Mouse (Mus musculus) brown adipose tissue, adult 24 weeks (tissue): ENCODE results near the gene Zfp574. TPM values are rescaled to one million over a fixed set of nuclear protein-coding genes. Genes with fewer than 3 reads are reported as not detected.
"Not testable (repeated sequence)": the region's sequence is repeated elsewhere in the genome, so short reads cannot be mapped to it uniquely, and the experiment has no call there.

Source experiments
- H3K27ac ChIP-seq: fragments of 200-500 bp; replicated peaks from 2 replicates; pipeline ENCODE4 v1.5.1; 2012; ENCODE audit warnings: low read depth, mild to moderate bottlenecking, low read length
- H3K4me1 ChIP-seq: fragments of 200-500 bp; 2 replicates; pipeline ENCODE4 v1.6.1; 2012; ENCODE audit warnings: low read length, mixed read lengths; ENCODE audit not compliant: control insufficient read depth, insufficient read depth, insufficient read length
- H3K4me3 ChIP-seq: fragments of 200-500 bp; 2 replicates; pipeline ENCODE4 v1.5.1; 2012; ENCODE audit warnings: low read depth, mild to moderate bottlenecking, low read length, moderate library complexity; ENCODE audit not compliant: insufficient read depth
- polyA plus RNA-seq: library from polyadenylated mRNA; stranded (reverse); fragments of >200 nt; gene quantifications from 2 replicates; pipeline ENCODE4 v1.2.4, GENCODE M21; 2012; ENCODE audit not compliant: missing spikeins, insufficient read depth, insufficient read length

The Zfp574 gene
- polyA plus RNA-seq: 5.9 and 7.6 TPM in 2 replicates

- peaks cover 9% of the 10 kb centered on the region for H3K4me1 ChIP-seq
- no peak within 1 kb of the TSS for H3K27ac ChIP-seq
- H3K4me3 ChIP-seq: peak within 1 kb of the TSS; percentile 50
Observed at GRCm38 (mm10) chr7:25071979-25072715, at the start of gene Zfp574, which contains the start of gene Grik5. TSS of gene Zfp574 (plus strand) at chr7:25072567. TSS of gene Grik5 (minus strand) at chr7:25072346.

GRCm38 (mm10) chr7:25025855-25026439 lies 46.4 kb upstream of the Zfp574 start:
- Histone ChIP-seq H3K4me1 (no peaks in the 10 kb centered on the region), H3K27ac (no peak overlapping the region), H3K4me3 (no peak overlapping the region)

- Histone ChIP-seq H3K4me3 (no peak overlapping the region), H3K4me1 (no peaks in the 10 kb centered on the region), H3K27ac (no peak overlapping the region)
Observed at GRCm38 (mm10) chr7:25026452-25026851, 45.9 kb upstream of the Zfp574 start.

- no peak overlapping the region for H3K4me3 ChIP-seq
- no peak overlapping the region for H3K27ac ChIP-seq
- no peaks in the 10 kb centered on the region for H3K4me1 ChIP-seq
Observed at GRCm38 (mm10) chr7:25030032-25030753, 42.2 kb upstream of the Zfp574 start.

DNA sequence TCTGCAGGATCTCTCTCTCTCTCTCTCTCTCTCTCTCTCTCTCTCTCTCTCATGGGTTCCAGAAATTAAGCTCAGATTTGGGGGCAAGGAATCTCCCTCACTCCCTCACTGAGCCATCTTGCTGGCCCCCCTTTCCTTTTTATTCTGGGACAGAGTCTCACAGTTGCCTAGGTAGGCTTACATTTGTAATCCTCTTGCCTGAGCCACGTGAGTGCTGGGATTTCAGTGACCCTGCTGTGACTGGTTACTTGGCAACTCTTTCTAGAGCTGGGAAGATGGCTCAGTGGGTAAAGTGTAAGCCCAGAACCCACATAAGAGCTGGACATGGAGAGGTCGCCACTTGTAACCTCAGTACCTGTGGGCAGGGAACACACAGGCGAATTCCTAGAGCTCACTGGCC lies 40.8 kb upstream of the Zfp574 start:
- Histone ChIP-seq H3K27ac (no peak overlapping the region), H3K4me3 (no peak overlapping the region), H3K4me1 (no peaks in the 10 kb centered on the region)

DNA sequence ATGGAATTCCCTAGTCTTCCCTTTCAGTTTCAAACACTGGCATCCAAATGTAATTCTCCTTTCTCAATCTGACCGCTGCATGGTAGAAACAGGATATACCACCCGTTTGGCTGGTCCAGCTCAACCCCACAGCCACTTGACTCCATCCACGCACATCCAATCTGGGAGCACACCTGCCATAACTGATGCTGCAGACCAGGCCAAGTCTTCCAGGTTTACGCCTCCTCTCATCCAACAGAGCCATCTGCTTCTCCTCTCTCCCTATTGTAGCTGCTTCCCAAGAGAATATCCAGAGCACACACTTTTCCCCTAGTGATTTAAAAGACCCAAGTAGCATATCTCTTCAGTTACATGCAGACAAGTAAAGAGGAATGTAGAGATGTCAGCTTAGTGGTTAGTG lies 37.6 kb upstream of the Zfp574 start:
- no peak overlapping the region for H3K27ac ChIP-seq
- no peak overlapping the region for H3K4me3 ChIP-seq
- no peaks in the 10 kb centered on the region for H3K4me1 ChIP-seq

- Histone ChIP-seq H3K4me3 (no peak overlapping the region), H3K27ac (no peak overlapping the region)
Observed at GRCm38 (mm10) chr7:25035916-25036315, 36.5 kb upstream of the Zfp574 start.

GRCm38 (mm10) chr7:25041921-25042320 lies 30.4 kb upstream of the Zfp574 start:
- no peak overlapping the region for H3K4me3 ChIP-seq

More at GRCm38 (mm10) chr7:25035916-25036315, 36.5 kb upstream of the Zfp574 start:
- no peaks in the 10 kb centered on the region for H3K4me1 ChIP-seq

DNA sequence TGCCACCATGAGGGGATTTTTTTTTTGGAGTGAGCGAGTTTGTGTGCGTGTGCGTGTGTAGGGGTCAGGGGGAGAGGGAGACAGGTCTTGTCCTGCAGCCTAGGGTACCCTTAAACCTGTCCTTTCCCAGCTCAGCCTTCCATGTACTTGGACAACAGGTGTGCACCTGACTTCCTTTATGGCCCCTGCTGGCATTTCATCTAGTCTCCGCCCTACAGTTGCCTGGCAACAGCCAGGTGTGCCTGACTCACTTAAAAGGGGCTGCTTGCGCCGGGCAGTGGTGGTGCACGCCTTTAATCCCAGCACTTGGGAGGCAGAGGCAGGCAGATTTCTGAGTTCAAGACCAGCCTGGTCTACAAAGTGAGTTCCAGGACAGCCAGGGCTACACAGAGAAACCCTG lies 27.8 kb upstream of the Zfp574 start:
- not testable (repeated sequence) for H3K4me1 ChIP-seq, H3K27ac ChIP-seq, H3K4me3 ChIP-seq

More at GRCm38 (mm10) chr7:25041921-25042320, 30.4 kb upstream of the Zfp574 start:
- Histone ChIP-seq H3K4me1 (no peaks in the 10 kb centered on the region), H3K27ac (no peak overlapping the region)

GRCm38 (mm10) chr7:25047363-25047762 lies 25.0 kb upstream of the Zfp574 start:
- no peaks in the 10 kb centered on the region for H3K4me1 ChIP-seq
- no peak overlapping the region for H3K4me3 ChIP-seq
- no peak overlapping the region for H3K27ac ChIP-seq

DNA sequence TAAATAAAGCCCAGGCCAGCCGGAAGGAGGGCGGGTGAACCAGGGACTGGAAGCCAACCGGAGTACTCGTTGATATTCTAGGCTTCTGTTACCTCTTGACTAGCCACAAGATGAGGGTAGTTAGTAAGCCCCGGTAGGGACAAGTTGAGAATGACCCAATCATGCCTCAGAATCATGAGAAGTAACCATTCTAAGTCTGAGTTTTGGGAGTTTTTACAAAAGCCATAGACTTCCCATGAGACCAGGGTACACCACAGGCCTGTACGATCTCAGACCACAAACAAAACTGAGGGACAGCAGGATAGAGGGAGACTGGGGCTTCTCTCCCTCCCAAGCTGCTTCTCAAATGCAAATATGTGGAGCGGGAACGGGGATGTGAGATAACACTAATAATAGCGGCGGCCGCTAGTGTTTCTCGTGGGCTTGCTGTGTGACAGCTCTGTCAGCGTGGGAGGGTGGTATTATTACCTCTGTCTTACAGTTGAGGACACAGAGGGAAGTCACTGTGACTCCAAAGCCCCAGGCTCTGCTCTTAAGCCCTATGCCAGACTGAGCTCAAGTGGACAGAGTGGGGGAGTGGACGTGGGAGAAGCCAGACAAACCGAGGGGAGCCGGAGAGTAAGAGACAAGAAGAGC lies 23.0 kb upstream of the Zfp574 start:
- Histone ChIP-seq H3K4me1 (no peaks in the 10 kb centered on the region), H3K27ac (no peak overlapping the region), H3K4me3 (no peak overlapping the region)

GRCm38 (mm10) chr7:25052587-25052986 lies 19.8 kb upstream of the Zfp574 start:
- H3K27ac ChIP-seq: no peak overlapping the region
- no peaks in the 10 kb centered on the region for H3K4me1 ChIP-seq
- no peak overlapping the region for H3K4me3 ChIP-seq

DNA sequence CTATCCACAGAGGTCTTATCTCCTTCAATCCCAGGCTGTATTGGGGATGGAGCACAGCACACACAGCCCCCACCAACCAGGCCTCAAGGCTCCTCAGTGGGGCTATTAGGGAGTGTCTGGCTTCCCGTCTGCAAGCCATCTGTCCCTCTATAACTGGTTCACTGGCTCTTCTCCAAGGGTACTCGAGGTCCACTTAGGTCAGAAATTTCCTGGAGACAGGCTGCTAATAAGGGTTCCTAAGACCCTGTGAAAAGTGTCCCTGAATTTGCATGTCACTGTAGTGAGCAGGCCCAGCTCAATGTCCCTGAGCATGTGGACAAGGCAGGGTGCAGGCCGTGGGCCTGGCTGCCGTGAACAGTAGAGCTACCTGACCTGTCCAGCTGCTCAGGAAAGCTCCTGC lies 15.4 kb upstream of the Zfp574 start:
- Histone ChIP-seq H3K4me3 (no peak overlapping the region), H3K4me1 (no peaks in the 10 kb centered on the region), H3K27ac (no peak overlapping the region)

DNA sequence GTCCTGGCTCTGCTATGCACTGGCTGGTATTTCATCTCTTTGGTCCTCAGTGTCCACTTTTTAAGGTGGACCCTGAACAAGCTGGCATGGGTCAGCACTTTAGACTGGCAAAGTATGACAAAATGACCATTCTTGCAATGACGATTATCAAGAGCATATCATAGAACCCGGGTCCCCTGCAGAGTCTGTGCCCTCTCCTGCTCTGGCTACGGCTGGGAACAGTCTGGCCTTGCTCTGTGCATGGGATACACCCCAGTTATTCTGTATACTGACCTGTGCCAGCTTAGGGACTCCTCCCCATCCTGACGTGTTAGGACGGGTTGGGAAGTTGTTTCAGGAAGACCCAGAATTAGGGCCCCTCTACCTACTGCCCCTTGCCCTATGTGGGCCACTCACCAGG lies 14.5 kb upstream of the Zfp574 start:
- Histone ChIP-seq H3K4me3 (no peak overlapping the region), H3K4me1 (no peaks in the 10 kb centered on the region), H3K27ac (no peak overlapping the region)

DNA sequence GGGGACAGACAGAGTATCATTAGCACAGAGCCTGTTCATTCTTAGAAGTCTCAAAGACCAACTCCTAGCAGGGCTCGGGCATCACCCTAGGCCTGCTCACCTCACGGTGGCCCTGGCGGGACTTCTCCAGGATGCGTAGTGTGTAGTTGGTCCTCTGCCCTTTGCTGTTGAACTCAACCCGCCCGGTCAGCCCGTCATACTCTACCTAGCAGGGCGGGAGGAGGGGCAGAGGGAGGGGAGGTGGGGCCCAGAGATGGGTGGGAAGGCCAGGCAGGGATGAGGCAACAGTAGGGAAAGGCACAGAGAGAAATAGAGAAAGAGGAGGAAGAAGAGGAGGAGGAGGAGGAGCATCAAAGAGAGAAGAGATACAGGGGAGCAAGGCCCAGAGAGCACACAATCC lies 14.0 kb upstream of the Zfp574 start:
- no peaks in the 10 kb centered on the region for H3K4me1 ChIP-seq
- no peak overlapping the region for H3K4me3 ChIP-seq
- H3K27ac ChIP-seq: no peak overlapping the region
